ENCODE assay signal across 20 mouse cellular contexts in the genomic region with DNA sequence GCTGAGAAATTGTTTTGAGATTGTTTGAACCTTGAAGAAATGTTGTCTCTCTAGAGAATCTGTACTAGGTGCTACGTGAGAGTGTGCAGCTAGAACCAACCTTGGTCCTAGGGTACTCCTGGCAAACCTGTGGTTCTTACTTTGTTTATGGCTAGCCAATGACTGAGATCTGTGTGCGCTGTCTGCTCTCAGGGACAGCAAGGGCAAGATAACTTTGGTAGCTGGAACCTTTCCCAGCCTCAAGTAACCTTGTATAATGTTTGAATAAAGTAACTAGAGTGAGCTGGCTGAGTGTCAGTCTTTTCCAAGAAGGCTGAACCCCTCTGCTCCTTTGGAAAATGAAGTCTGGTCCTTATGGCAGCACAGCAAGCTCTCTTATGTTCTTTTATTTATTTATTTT. TPM values are rescaled to one million over a fixed set of nuclear protein-coding genes. Genes with fewer than 3 reads are reported as not detected.
DNase-seq lines count a peak whose midpoint lies in the region; ATAC-seq and TF ChIP-seq lines count a peak whose summit lies in the region.
"Had no signal": no experiment of that assay in that cellular context is flagged by ENCODE, and none has a peak within 500 bp of the region (broad histone marks: within the 10 kb centered on the region; RNA-seq: fewer than 3 reads in every experiment).

No protein-coding gene starts in this region.

- ATAC-seq in heart, postnatal 0 days (ENCODE audit: insufficient read depth, low read depth), result peak; percentile 62
- no peak for ATAC-seq in liver, embryonic 16.5 days (ENCODE audit: low read depth)
- no peak for ATAC-seq in liver, postnatal 0 days
- ATAC-seq: forebrain, embryonic 13.5 days had no signal

- H3K27ac ChIP-seq in heart, postnatal 0 days (ENCODE audit: low read depth), result peak overlapping the region; percentile 70
- 0 out of 2 replicates have a peak overlapping the region, but pooled peaks have one; percentile 10 for H3K27ac ChIP-seq in liver, embryonic 16.5 days (ENCODE audit: low read length)
- no peak overlapping the region for H3K27ac ChIP-seq in liver, postnatal 0 days (ENCODE audit: low read depth)
- 0 out of 2 replicates have a peak overlapping the region, but pooled peaks have one; percentile 60 for H3K27ac ChIP-seq in brown adipose tissue, adult 24 weeks (replicated peaks; ENCODE audit: low read depth, low read length)
- H3K27ac ChIP-seq: embryonic facial prominence, embryonic 10.5 days; forebrain, embryonic 13.5 days; limb, embryonic 15.5 days; lung, embryonic 15.5 days; neural tube, embryonic 15.5 days had no signal

- TF ChIP-seq CTCF in heart, postnatal 0 days (IDR thresholded peaks at IDR 0.05; ENCODE audit: low read depth), result no peak
- TF ChIP-seq CTCF in liver, postnatal 0 days (IDR thresholded peaks at IDR 0.05; ENCODE audit: low read depth), result no peak

- H3K9me3 ChIP-seq in heart, postnatal 0 days (replicated peaks; ENCODE audit: control insufficient read depth, low read length), result no peaks in the 10 kb centered on the region
- no peaks in the 10 kb centered on the region for H3K9me3 ChIP-seq in liver, embryonic 16.5 days (replicated peaks; ENCODE audit: control insufficient read depth, low read length)
- no peaks in the 10 kb centered on the region for H3K9me3 ChIP-seq in liver, postnatal 0 days (ENCODE audit: low read length)
- H3K9me3 ChIP-seq: embryonic facial prominence, embryonic 10.5 days; forebrain, embryonic 13.5 days; limb, embryonic 15.5 days; lung, embryonic 15.5 days; neural tube, embryonic 15.5 days had no signal

- peaks cover 17% of the 10 kb centered on the region for H3K36me3 ChIP-seq in heart, postnatal 0 days (replicated peaks; ENCODE audit: control insufficient read depth, insufficient read depth, low read length)
- H3K36me3 ChIP-seq in liver, embryonic 16.5 days (ENCODE audit: control insufficient read depth, insufficient read depth), result peaks cover 32% of the 10 kb centered on the region
- H3K36me3 ChIP-seq in liver, postnatal 0 days (replicated peaks; ENCODE audit: insufficient read depth, low read length), result peaks cover 25% of the 10 kb centered on the region

- no peak overlapping the region for H3K9ac ChIP-seq in heart, postnatal 0 days (replicated peaks; ENCODE audit: low read depth, low read length)
- no peak overlapping the region for H3K9ac ChIP-seq in liver, embryonic 16.5 days (ENCODE audit: low read depth, low read length)
- H3K9ac ChIP-seq in liver, postnatal 0 days (replicated peaks), result no peak overlapping the region
- H3K9ac ChIP-seq: forebrain, embryonic 13.5 days; limb, embryonic 15.5 days; lung, embryonic 15.5 days; neural tube, embryonic 15.5 days had no signal

- WGBS in heart, postnatal 0 days, result 41% methylated on average over 2 of the region's 2 CpGs
- WGBS in liver, embryonic 16.5 days (ENCODE audit: insufficient replicate concordance), result 92% methylated on average over 2 of the region's 2 CpGs
- 87% methylated on average over 2 of the region's 2 CpGs for WGBS in liver, postnatal 0 days (ENCODE audit: insufficient replicate concordance)

- peak; percentile 63 for DNase-seq in adrenal gland, adult 8-10 months
- DNase-seq in adrenal gland, adult 18-20 months (ENCODE audit: low spot score in 2 of 2), result no peak
- no peak for DNase-seq in heart, postnatal 0 days (ENCODE audit: low spot score)
- DNase-seq in heart, postnatal 25 days (ENCODE audit: low spot score), result no peak
- DNase-seq in liver, postnatal 0 days, result no peak
- no peak for DNase-seq in urinary bladder, postnatal 36 days (ENCODE audit: low spot score in 2 of 2)
- DNase-seq: cerebellum, adult 18-20 months; gastrocnemius, postnatal 36 days; layer of hippocampus, postnatal 36 days; midbrain, embryonic 14.5 days; retina, postnatal 1 day had no signal

- TF ChIP-seq EP300 in heart, postnatal 0 days (IDR thresholded peaks at IDR 0.05; ENCODE audit: low read depth), result no peak
- no peak for TF ChIP-seq EP300 in liver, postnatal 0 days (IDR thresholded peaks at IDR 0.05; ENCODE audit: low read depth)

- H3K4me1 ChIP-seq in heart, postnatal 0 days (ENCODE audit: control insufficient read depth, insufficient read depth), result peaks cover 24% of the 10 kb centered on the region
- peaks cover 12% of the 10 kb centered on the region for H3K4me1 ChIP-seq in liver, embryonic 16.5 days (ENCODE audit: control insufficient read depth, low read depth, low read length)
- H3K4me1 ChIP-seq in liver, postnatal 0 days (ENCODE audit: insufficient read depth), result 0 out of 2 replicates have a peak, but pooled peaks cover 3% of the 10 kb centered on the region
- peaks cover 4% of the 10 kb centered on the region for H3K4me1 ChIP-seq in brown adipose tissue, adult 24 weeks (ENCODE audit: control insufficient read depth, insufficient read depth, insufficient read length, low read length)
- H3K4me1 ChIP-seq: forebrain, embryonic 13.5 days; limb, embryonic 15.5 days; neural tube, embryonic 15.5 days had no signal

- intact Hi-C loops in heart, postnatal 25 days (cut with DNase I), result no loop called here

- no peak overlapping the region for H3K4me2 ChIP-seq in heart, postnatal 0 days (ENCODE audit: low read depth, low read length)
- no peak overlapping the region for H3K4me2 ChIP-seq in liver, embryonic 16.5 days (ENCODE audit: low read depth, low read length)
- H3K4me2 ChIP-seq in liver, postnatal 0 days (ENCODE audit: low read depth, low read length), result no peak overlapping the region
- H3K4me2 ChIP-seq: forebrain, embryonic 13.5 days; limb, embryonic 15.5 days; lung, embryonic 15.5 days; neural tube, embryonic 15.5 days had no signal

- no peak overlapping the region for H3K4me3 ChIP-seq in heart, postnatal 0 days (ENCODE audit: low read depth, low read length)
- no peak overlapping the region for H3K4me3 ChIP-seq in liver, embryonic 16.5 days (ENCODE audit: low read depth, low read length)
- no peak overlapping the region for H3K4me3 ChIP-seq in liver, postnatal 0 days (ENCODE audit: low read depth, low read length)
- no peak overlapping the region for H3K4me3 ChIP-seq in brown adipose tissue, adult 24 weeks (ENCODE audit: insufficient read depth, low read depth, low read length)
- H3K4me3 ChIP-seq: embryonic facial prominence, embryonic 10.5 days; forebrain, embryonic 13.5 days; limb, embryonic 15.5 days; lung, embryonic 15.5 days; myocyte; neural tube, embryonic 15.5 days had no signal

- no peaks in the 10 kb centered on the region for H3K27me3 ChIP-seq in heart, postnatal 0 days (ENCODE audit: control insufficient read depth, insufficient read depth, low read length)
- H3K27me3 ChIP-seq in liver, embryonic 16.5 days (ENCODE audit: control insufficient read depth, insufficient read depth, low read depth, low read length), result no peaks in the 10 kb centered on the region
- no peaks in the 10 kb centered on the region for H3K27me3 ChIP-seq in liver, postnatal 0 days (ENCODE audit: insufficient read depth, low read length)
- H3K27me3 ChIP-seq: CH12.LX; forebrain, embryonic 13.5 days; limb, embryonic 15.5 days; lung, embryonic 15.5 days; neural tube, embryonic 15.5 days had no signal

RNA-seq across cellular contexts. Expression of gene Trak2, which starts 27.7 kb away (rescaled TPM):
- 10 to 100 TPM; 53.2 to 85.3 (median 66.5) TPM for total RNA-seq in adrenal gland, adult 8-10 months (2022)
- total RNA-seq in adrenal gland, adult 18-20 months (2021), result 10 to 100 TPM; 46.3 to 70.8 TPM
- total RNA-seq in heart, postnatal 0 days (2014; rRNA removed; ENCODE audit: low replicate concordance), result 87.2 and 117 TPM in 2 replicates
- polyA plus RNA-seq in heart, postnatal 0 days (2015; fragmentation: Nextera tagmentation; extraction: Ambion mirVana), result 26.9 and 32.7 TPM in 2 replicates
- total RNA-seq in heart, postnatal 25 days (2021), result 100 to 1,000 TPM; 185 to 192 TPM
- 58.9 TPM in 2 replicates for polyA plus RNA-seq in liver, embryonic 16.5 days (2015; fragmentation: Nextera tagmentation; extraction: Ambion mirVana)
- 17.7 and 22.8 TPM in 2 replicates for polyA plus RNA-seq in liver, postnatal 0 days (2015; fragmentation: Nextera tagmentation; extraction: Ambion mirVana)
- polyA plus RNA-seq in brown adipose tissue, adult 24 weeks (2012; ENCODE audit: insufficient read depth, insufficient read length, missing spikeins), result 24.9 and 35.7 TPM in 2 replicates

RNA-seq across cellular contexts. Expression of gene Stradb, which starts 27.8 kb away (rescaled TPM):
- 10 to 100 TPM; 25.7 to 39.8 (median 34.8) TPM for total RNA-seq in adrenal gland, adult 8-10 months (2022)
- total RNA-seq in adrenal gland, adult 18-20 months (2021), result 10 to 100 TPM; 32.7 to 47.4 TPM
- total RNA-seq in heart, postnatal 0 days (2014; rRNA removed; ENCODE audit: low replicate concordance), result 9.7 and 22.7 TPM in 2 replicates
- polyA plus RNA-seq in heart, postnatal 0 days (2015; fragmentation: Nextera tagmentation; extraction: Ambion mirVana), result 25.1 and 27.4 TPM in 2 replicates
- total RNA-seq in heart, postnatal 25 days (2021), result 10 to 100 TPM; 55.0 to 57.1 TPM
- 49.1 and 49.5 TPM in 2 replicates for polyA plus RNA-seq in liver, embryonic 16.5 days (2015; fragmentation: Nextera tagmentation; extraction: Ambion mirVana)
- 29.1 and 30.5 TPM in 2 replicates for polyA plus RNA-seq in liver, postnatal 0 days (2015; fragmentation: Nextera tagmentation; extraction: Ambion mirVana)
- polyA plus RNA-seq in brown adipose tissue, adult 24 weeks (2012; ENCODE audit: insufficient read depth, insufficient read length, missing spikeins), result 53.2 and 63.6 TPM in 2 replicates
